Mouse (Mus musculus): ENCODE measurements around the gene Olfr661.

Olfr661 gene

DNA sequence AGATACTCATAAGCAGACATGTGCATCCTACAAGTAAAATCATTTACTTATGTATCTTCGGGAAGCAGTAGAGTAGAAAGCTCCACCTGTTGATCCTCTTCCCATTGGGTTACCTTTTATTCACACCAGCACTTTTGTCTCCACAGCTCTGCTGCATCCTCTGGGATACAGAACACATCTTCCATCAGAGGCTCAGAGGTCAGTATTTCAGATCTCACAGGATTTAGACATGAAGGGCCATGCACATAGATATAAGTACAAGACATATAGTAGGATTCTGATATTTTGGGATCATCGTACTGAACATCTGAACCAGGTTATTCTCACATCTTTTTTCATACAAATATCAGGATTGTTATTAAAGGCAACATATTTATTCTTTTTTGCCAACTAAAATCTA is at the start of gene Olfr661:
Olfr661 (plus strand) TSS at position 301 of the 400 bp plus-strand sequence.
- no peak for DNase-seq (ENCODE audit: low read depth)

DNA sequence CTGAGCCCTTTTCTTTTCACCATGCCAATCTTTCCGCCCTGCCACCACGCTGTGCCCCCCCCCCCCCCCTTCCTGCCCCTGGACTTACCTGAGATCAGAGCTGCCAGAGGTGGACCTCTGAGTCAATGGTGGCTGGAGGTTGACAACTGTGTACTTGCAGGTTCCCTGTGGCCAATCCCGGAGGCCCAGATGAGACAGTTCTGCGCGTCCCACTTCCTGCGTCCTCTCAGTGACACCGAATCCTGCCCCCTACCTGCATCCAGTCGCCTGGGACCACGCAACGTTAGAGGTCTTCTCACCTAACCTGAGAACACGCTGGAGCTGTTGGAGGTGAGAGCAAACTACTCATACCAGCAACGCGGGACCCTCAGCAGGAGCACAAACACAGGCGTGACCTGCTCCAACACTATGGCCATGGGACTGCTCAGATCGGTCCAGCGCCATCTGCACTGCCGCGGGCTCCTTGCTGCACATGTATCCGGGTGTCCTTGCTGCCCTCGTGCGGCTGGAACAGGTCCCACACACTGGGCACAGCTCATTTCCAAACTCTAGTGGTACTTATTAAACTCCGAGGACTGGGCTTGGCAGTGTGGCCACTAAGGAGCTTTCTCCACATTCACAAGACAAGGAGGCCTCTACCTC is 39.3 kb upstream of the Olfr661 start, which contains the start of gene Olfr658:
Olfr658 (minus strand) TSS at position 465 of the 642 bp plus-strand sequence.
- no peak for DNase-seq (ENCODE audit: low read depth)

DNA sequence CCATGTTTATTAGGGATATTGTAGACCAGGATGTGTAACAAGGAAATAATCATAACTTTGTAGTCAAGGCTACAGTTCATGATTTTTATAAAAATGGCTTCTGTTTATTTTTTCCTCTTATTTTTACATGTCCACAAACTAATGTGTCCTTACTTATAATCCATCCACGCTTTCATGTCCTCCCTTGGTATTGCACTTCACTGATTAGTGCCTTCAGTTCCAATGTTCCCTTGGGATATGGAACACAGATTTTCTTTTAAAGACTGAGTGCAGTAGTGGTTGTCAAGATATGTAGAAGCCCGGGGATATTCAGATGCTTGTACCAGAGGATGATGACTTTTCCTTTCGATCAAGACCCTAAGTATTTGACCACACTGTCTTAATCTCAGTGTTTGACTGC is 19.8 kb upstream of the Olfr661 start, which contains the start of gene Olfr659:
Olfr659 (plus strand) TSS at position 301 of the 400 bp plus-strand sequence.
- no peak for DNase-seq (ENCODE audit: low read depth)

Measured in c-Kit-positive CD71-positive TER-119-negative erythroid progenitor cells, embryonic 14.5 days (primary cell).